Mouse (Mus musculus): ENCODE results near the gene Cabcoco1. TPM values are rescaled to one million over a fixed set of nuclear protein-coding genes. Genes with fewer than 3 reads are reported as not detected.

Cabcoco1 gene
- polyA plus RNA-seq, 1 experiment from 2014 or later = 4.0 TPM

DNA sequence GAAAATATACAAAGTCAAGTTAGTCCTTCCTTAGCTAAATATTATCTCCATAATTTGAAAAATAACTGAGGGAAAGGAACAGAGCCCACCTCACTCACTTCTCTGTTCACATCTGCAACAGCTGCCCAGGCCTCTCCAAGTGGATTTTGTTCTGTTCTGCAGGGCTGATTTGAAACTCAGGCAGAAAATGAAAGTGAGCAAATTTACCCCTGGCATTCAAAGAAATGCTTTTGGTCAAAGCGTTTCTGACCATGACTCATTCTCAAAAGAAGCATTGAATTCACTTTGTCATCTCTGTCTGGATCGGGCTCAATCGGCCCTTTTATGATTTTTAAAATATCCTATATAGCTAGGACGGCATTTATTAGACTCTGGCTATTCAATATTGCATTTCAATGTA, 135.8 kb downstream of the Cabcoco1 start:
- no peaks in the 10 kb centered on the region for H3K9me3 ChIP-seq (ENCODE audit: control insufficient read depth)
- H3K27me3 ChIP-seq (replicated peaks; ENCODE audit: control insufficient read depth, insufficient read depth, low read length) = no peaks in the 10 kb centered on the region
- H3K4me1 ChIP-seq (replicated peaks; ENCODE audit: control insufficient read depth, insufficient read depth, low read length) = no peaks in the 10 kb centered on the region
- TF ChIP-seq CTCF (IDR thresholded peaks at IDR 0.05; ENCODE audit: low read depth) = no peak
- no peak for ATAC-seq
- H3K9ac ChIP-seq (ENCODE audit: low read depth, low read length) = no peak overlapping the region
- H3K36me3 ChIP-seq (ENCODE audit: control insufficient read depth, insufficient read depth) = no peaks in the 10 kb centered on the region
- no peak overlapping the region for H3K27ac ChIP-seq (ENCODE audit: low read depth, low read length)
- 82% methylated on average over 4 of the region's 4 CpGs for WGBS
- no peak overlapping the region for H3K4me3 ChIP-seq (ENCODE audit: low read depth, low read length)
- H3K4me2 ChIP-seq (replicated peaks; ENCODE audit: low read depth) = no peak overlapping the region

DNA sequence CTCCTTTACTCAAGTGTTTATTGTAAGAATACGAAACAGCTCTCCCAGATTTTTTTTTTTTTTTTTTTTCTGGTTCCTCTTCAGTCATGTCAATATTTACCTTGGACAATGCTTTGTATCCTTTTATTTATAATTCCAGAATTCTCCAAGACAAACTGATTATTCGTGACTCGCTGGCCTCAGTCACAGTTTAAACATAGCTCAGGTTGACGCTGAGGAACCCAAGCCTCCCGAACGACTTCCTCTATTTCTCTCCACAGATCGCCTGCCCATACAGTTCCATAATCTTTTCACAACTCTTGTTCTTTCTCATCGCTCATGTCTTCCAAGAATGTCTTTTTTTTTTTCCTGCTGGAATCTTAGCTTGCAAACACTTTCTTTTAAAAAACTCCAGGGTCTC, 144.9 kb downstream of the Cabcoco1 start:
- no peak overlapping the region for H3K27ac ChIP-seq (ENCODE audit: low read depth, low read length)
- H3K36me3 ChIP-seq (ENCODE audit: control insufficient read depth, insufficient read depth) = no peaks in the 10 kb centered on the region
- H3K9ac ChIP-seq (ENCODE audit: low read depth, low read length) = no peak overlapping the region
- no peaks in the 10 kb centered on the region for H3K9me3 ChIP-seq (ENCODE audit: control insufficient read depth)
- no peak for ATAC-seq
- no peak overlapping the region for H3K4me3 ChIP-seq (ENCODE audit: low read depth, low read length)
- H3K4me2 ChIP-seq (replicated peaks; ENCODE audit: low read depth) = no peak overlapping the region
- 39% methylated on average over 8 of the region's 8 CpGs for WGBS
- H3K4me1 ChIP-seq (replicated peaks; ENCODE audit: control insufficient read depth, insufficient read depth, low read length) = no peaks in the 10 kb centered on the region
- no peak for TF ChIP-seq CTCF (IDR thresholded peaks at IDR 0.05; ENCODE audit: low read depth)
- H3K27me3 ChIP-seq (replicated peaks; ENCODE audit: control insufficient read depth, insufficient read depth, low read length) = no peaks in the 10 kb centered on the region

DNA sequence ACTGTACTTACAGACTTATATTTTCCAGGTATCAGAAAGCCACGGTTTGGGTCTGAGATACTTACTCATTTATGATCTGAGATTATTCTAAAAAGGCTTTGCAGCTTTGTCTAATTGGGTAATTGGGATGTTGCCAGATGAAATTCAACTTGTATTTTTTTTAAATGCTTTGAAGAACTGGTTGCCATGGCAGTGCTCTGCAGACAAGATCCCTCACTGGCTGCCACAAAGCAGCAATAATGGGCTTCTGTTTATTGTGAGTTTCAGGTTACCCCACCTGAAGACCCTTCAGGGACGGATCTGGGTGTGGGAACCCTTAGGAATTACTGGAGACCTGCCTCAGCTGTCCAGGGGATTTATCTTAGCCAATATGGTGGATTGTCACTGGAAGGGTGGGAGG, 145.6 kb downstream of the Cabcoco1 start:
- H3K9ac ChIP-seq (ENCODE audit: low read depth, low read length) = no peak overlapping the region
- H3K36me3 ChIP-seq (ENCODE audit: control insufficient read depth, insufficient read depth) = no peaks in the 10 kb centered on the region
- H3K27me3 ChIP-seq (replicated peaks; ENCODE audit: control insufficient read depth, insufficient read depth, low read length) = no peaks in the 10 kb centered on the region
- no peak overlapping the region for H3K4me2 ChIP-seq (replicated peaks; ENCODE audit: low read depth)
- no peak for TF ChIP-seq CTCF (IDR thresholded peaks at IDR 0.05; ENCODE audit: low read depth)
- no peak for ATAC-seq
- H3K4me3 ChIP-seq (ENCODE audit: low read depth, low read length) = no peak overlapping the region
- H3K27ac ChIP-seq (ENCODE audit: low read depth, low read length) = no peak overlapping the region
- H3K4me1 ChIP-seq (replicated peaks; ENCODE audit: control insufficient read depth, insufficient read depth, low read length) = no peaks in the 10 kb centered on the region
- WGBS = 49% methylated on average over 2 of the region's 2 CpGs
- H3K9me3 ChIP-seq (ENCODE audit: control insufficient read depth) = no peaks in the 10 kb centered on the region

DNA sequence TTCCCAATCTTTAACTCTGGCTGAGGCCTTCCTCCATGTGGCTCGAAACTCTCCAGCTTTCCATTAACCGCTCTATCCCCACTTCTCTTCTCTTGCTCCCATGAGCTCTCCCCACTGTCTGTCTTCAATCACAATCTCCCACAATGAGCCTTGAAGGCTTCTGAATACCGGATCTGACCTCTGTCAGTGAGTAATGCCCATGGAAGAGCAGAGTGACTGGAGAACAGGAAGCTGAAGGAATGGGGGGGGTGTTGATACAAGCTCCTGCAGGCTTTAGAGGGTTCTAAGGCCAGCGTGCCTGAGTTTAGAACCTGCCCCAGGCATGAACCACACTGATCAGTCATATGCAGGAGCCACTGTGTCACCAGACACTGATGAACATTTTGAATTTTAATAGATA, 150.1 kb downstream of the Cabcoco1 start:
- Histone ChIP-seq H3K27me3 (replicated peaks; ENCODE audit: control insufficient read depth, insufficient read depth, low read length) (no peaks in the 10 kb centered on the region), H3K36me3 (ENCODE audit: control insufficient read depth, insufficient read depth) (no peaks in the 10 kb centered on the region), H3K9me3 (ENCODE audit: control insufficient read depth) (no peaks in the 10 kb centered on the region), H3K4me2 (replicated peaks; ENCODE audit: low read depth) (no peak overlapping the region), H3K27ac (ENCODE audit: low read depth, low read length) (no peak overlapping the region), H3K4me3 (ENCODE audit: low read depth, low read length) (no peak overlapping the region), H3K9ac (ENCODE audit: low read depth, low read length) (no peak overlapping the region), H3K4me1 (replicated peaks; ENCODE audit: control insufficient read depth, insufficient read depth, low read length) (no peaks in the 10 kb centered on the region)
- 68% methylated on average over 4 of the region's 4 CpGs for WGBS
- TF ChIP-seq CTCF (IDR thresholded peaks at IDR 0.05; ENCODE audit: low read depth) = no peak
- ATAC-seq = no peak

GRCm38 (mm10) chr10:68388802-68389201, 152.9 kb downstream of the Cabcoco1 start:
- no peak for ATAC-seq
- WGBS = 88% methylated on average over 4 of the region's 4 CpGs
- Histone ChIP-seq H3K27me3 (replicated peaks; ENCODE audit: control insufficient read depth, insufficient read depth, low read length) (no peaks in the 10 kb centered on the region), H3K27ac (ENCODE audit: low read depth, low read length) (no peak overlapping the region), H3K9ac (ENCODE audit: low read depth, low read length) (no peak overlapping the region), H3K9me3 (ENCODE audit: control insufficient read depth) (0 out of 2 replicates have a peak, but pooled peaks cover 2% of the 10 kb centered on the region), H3K4me2 (replicated peaks; ENCODE audit: low read depth) (no peak overlapping the region), H3K4me3 (ENCODE audit: low read depth, low read length) (no peak overlapping the region), H3K4me1 (replicated peaks; ENCODE audit: control insufficient read depth, insufficient read depth, low read length) (no peaks in the 10 kb centered on the region), H3K36me3 (ENCODE audit: control insufficient read depth, insufficient read depth) (no peaks in the 10 kb centered on the region)
- no peak for TF ChIP-seq CTCF (IDR thresholded peaks at IDR 0.05; ENCODE audit: low read depth)

- WGBS = 52% methylated on average over 7 of the region's 7 CpGs
Observed at GRCm38 (mm10) chr10:68388138-68388537, 153.6 kb downstream of the Cabcoco1 start.

More at GRCm38 (mm10) chr10:68388138-68388537, 153.6 kb downstream of the Cabcoco1 start:
- no peak overlapping the region for H3K4me2 ChIP-seq (replicated peaks; ENCODE audit: low read depth)
- H3K4me1 ChIP-seq (replicated peaks; ENCODE audit: control insufficient read depth, insufficient read depth, low read length) = no peaks in the 10 kb centered on the region
- no peak overlapping the region for H3K27ac ChIP-seq (ENCODE audit: low read depth, low read length)
- no peak overlapping the region for H3K9ac ChIP-seq (ENCODE audit: low read depth, low read length)
- TF ChIP-seq CTCF (IDR thresholded peaks at IDR 0.05; ENCODE audit: low read depth) = no peak
- no peaks in the 10 kb centered on the region for H3K36me3 ChIP-seq (ENCODE audit: control insufficient read depth, insufficient read depth)
- ATAC-seq = peak; percentile 92
- no peak overlapping the region for H3K4me3 ChIP-seq (ENCODE audit: low read depth, low read length)
- H3K9me3 ChIP-seq (ENCODE audit: control insufficient read depth) = 0 out of 2 replicates have a peak, but pooled peaks cover 2% of the 10 kb centered on the region
- H3K27me3 ChIP-seq (replicated peaks; ENCODE audit: control insufficient read depth, insufficient read depth, low read length) = no peaks in the 10 kb centered on the region

Other genes starting within 250 kb of the Cabcoco1 start
- 3.8 and 4.6 TPM in 2 replicates for gene Tmem26, start 181.8 kb upstream of the Cabcoco1 start, polyA plus RNA-seq (2015; fragmentation: Nextera tagmentation; extraction: Ambion mirVana)